Mouse (Mus musculus) stomach, embryonic 14.5 days (tissue): Measurements from ENCODE around the gene Krt25. TPM values are rescaled to one million over a fixed set of nuclear protein-coding genes. Genes with fewer than 3 reads are reported as not detected.
A peak's percentile ranks its signal among the peaks of the same experiment; 100 is the strongest.

Source experiments
- ATAC-seq: fragments of 200-750 bp; cut with Nextera tagmentation; 2 replicates; pipeline ENCODE4 v1.8.0; 2017; ENCODE audit warnings: low read depth, moderate TSS enrichment; ENCODE audit not compliant: insufficient number of reproducible peaks, insufficient read depth, low FRiP score
- H3K27ac ChIP-seq: fragments of 300-500 bp; sonication (generic); 2 replicates; pipeline ENCODE4 v1.5.1; 2014; ENCODE audit warnings: mild to moderate bottlenecking, low read length, moderate library complexity, mixed read lengths
- H3K27me3 ChIP-seq: fragments of 300-500 bp; sonication (generic); 2 replicates; pipeline ENCODE4 v1.6.1; 2014; ENCODE audit warnings: low read length, control low read depth, mixed read lengths; ENCODE audit not compliant: control insufficient read depth, insufficient read depth
- H3K36me3 ChIP-seq: fragments of 300-500 bp; sonication (generic); 2 replicates; pipeline ENCODE4 v1.6.1; 2014; ENCODE audit warnings: mild to moderate bottlenecking, control low read depth, low read length, moderate library complexity, mixed read lengths; ENCODE audit not compliant: control insufficient read depth, insufficient read depth
- H3K4me1 ChIP-seq: fragments of 300-500 bp; sonication (generic); 2 replicates; pipeline ENCODE4 v1.6.1; 2014; ENCODE audit warnings: low read length, control low read depth, mixed read lengths; ENCODE audit not compliant: control insufficient read depth, insufficient read depth
- H3K4me2 ChIP-seq: fragments of 300-500 bp; sonication (generic); replicated peaks from 2 replicates; pipeline ENCODE4 v1.6.1; 2014; ENCODE audit warnings: low read depth, low read length, control low read depth
- H3K4me3 ChIP-seq: fragments of 300-500 bp; sonication (generic); 2 replicates; pipeline ENCODE4 v1.5.1; 2014; ENCODE audit warnings: low read depth, low read length, control low read depth
- H3K9ac ChIP-seq: fragments of 300-500 bp; sonication (generic); replicated peaks from 2 replicates; pipeline ENCODE4 v1.6.1; 2014; ENCODE audit warnings: low read depth, mild to moderate bottlenecking, control low read depth, low read length, moderate library complexity, mixed read lengths
- H3K9me3 ChIP-seq: fragments of 300-500 bp; sonication (generic); 2 replicates; pipeline ENCODE4 v1.6.1; 2016; ENCODE audit warnings: low read depth, low read length, control low read depth; ENCODE audit not compliant: control insufficient read depth
- WGBS: fragments of 180-500 bp; shearing (Covaris S2); extraction: QIAGEN DNeasy Blood & Tissue Kit; methylation state at CpG from one replicate; pipeline ENCODE4 v1.1.7; 2014; 5-methylcytosine and 5-hydroxymethylcytosine counted together
- polyA plus RNA-seq: library from polyadenylated mRNA; unstranded; fragments of >200 nt; fragmentation: Nextera tagmentation; extraction: Ambion mirVana; gene quantifications from 2 replicates; pipeline ENCODE4 v1.2.1, GENCODE M21; 2014

Gene Krt25
- polyA plus RNA-seq, 1 experiment from 2014 or later: not detected

DNA sequence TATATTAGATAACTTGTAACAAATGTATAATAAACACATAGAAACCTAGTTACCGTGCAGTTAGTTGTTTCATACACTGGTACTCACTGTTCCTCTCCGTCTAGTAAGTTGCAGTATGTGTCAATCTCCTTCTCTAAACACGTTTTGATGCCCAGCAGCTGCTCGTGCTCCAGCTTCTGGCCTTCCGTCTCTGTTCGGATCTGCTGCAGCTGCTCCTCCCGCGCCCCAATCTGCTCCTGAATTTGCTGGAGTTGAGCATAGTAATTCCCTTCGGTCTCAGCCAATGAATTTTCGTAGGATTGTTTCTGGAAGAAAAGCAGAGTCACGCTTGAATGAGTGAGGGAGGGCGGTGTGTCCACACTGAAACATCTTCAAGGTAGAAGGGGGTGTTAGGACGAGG, 10.7 kb upstream of the Krt25 start:
- no peaks in the 10 kb centered on the region for H3K27me3 ChIP-seq
- H3K9ac ChIP-seq: no peak overlapping the region
- H3K36me3 ChIP-seq: no peaks in the 10 kb centered on the region
- H3K9me3 ChIP-seq: no peaks in the 10 kb centered on the region
- H3K4me2 ChIP-seq: no peak overlapping the region
- WGBS: 48% methylated on average over 13 of the region's 13 CpGs
- ATAC-seq: no peak
- no peak overlapping the region for H3K4me3 ChIP-seq
- no peak overlapping the region for H3K27ac ChIP-seq
- H3K4me1 ChIP-seq: no peaks in the 10 kb centered on the region

- no peak for ATAC-seq
- Histone ChIP-seq H3K27ac (no peak overlapping the region), H3K4me1 (no peaks in the 10 kb centered on the region), H3K4me2 (no peak overlapping the region), H3K4me3 (no peak overlapping the region), H3K27me3 (no peaks in the 10 kb centered on the region), H3K9ac (no peak overlapping the region), H3K36me3 (no peaks in the 10 kb centered on the region), H3K9me3 (no peaks in the 10 kb centered on the region)
- WGBS: 23% methylated on average over 2 of the region's 2 CpGs
Observed at GRCm38 (mm10) chr11:99329655-99330054, 6.9 kb upstream of the Krt25 start.

DNA sequence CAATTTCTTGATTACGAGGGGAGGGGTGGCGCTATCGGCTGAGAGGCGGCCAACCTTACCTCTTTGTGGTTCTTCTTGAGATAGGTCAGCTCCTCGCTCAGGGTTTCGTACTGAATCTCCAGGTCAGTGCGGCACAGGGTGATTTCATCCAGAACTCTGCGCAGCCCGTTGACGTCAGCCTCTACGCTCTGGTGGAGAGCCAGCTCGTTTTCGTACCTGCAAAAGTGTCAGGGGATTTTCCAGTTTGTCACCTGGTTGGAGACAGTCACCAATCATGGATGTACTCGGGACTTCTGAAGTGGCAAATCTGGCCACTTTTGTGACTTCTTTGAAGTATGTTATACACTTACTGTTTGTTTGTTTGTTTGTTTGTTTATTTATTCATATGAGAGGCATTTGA, 1.7 kb downstream of the Krt25 start:
- H3K9ac ChIP-seq: no peak overlapping the region
- 90% methylated on average over 14 of the region's 14 CpGs for WGBS

DNA sequence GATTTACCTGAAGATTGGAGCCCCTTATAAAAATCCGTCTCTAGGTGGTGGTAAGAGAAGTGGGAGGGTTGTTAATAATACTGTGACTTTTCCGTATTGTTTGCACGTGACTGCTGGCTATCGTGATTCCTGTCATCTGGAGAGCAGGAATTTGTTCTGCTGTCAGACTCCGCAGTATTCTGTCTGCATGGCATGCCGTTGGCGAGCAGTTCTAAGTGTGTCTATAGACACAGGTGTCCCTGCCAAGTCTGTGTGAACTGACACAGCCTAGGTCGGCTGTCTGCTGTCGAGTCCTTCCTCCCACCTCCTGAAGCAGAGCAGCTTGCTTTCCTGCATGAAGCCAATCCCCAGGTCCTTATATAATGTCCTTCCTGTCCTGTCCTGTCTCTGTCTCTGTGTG, 3.6 kb downstream of the Krt25 start:
- Histone ChIP-seq H3K4me1 (no peaks in the 10 kb centered on the region; the same call in 1 of the 2 replicates), H3K4me2 (no peak overlapping the region), H3K36me3 (no peaks in the 10 kb centered on the region), H3K9ac (no peak overlapping the region), H3K27ac (no peak overlapping the region), H3K4me3 (no peak overlapping the region), H3K27me3 (no peaks in the 10 kb centered on the region), H3K9me3 (no peaks in the 10 kb centered on the region)
- no peak for ATAC-seq
- 37% methylated on average over 9 of the region's 9 CpGs for WGBS

More for the DNA sequence above, 1.7 kb downstream of the Krt25 start:
- Histone ChIP-seq H3K4me3 (no peak overlapping the region), H3K27ac (no peak overlapping the region), H3K9me3 (no peaks in the 10 kb centered on the region), H3K4me2 (no peak overlapping the region), H3K36me3 (no peaks in the 10 kb centered on the region), H3K27me3 (no peaks in the 10 kb centered on the region), H3K4me1 (no peaks in the 10 kb centered on the region; the same call in 1 of the 2 replicates)
- no peak for ATAC-seq

DNA sequence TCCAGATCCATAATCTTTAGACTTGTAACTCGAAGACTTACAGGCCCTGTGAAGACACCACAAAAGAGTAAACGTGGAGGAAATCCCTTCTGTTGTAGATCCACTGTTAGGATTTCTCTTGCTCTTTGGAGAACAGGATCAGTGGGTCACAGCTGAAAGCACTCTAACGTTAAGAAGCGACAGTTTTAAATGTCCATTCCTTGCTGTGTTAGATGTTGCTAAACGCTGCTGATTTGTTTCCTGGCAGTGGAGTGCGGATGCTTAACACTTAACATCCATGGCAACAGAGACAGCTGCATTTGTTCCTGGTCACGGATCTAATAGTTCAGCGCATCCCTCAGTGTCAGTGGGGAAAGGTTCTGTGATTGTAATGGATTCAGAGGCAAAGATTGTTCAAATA, 6.2 kb downstream of the Krt25 start:
- no peak overlapping the region for H3K4me3 ChIP-seq

GRCm38 (mm10) chr11:99314594-99314993, 8.2 kb downstream of the Krt25 start:
- Histone ChIP-seq H3K4me3 (no peak overlapping the region), H3K36me3 (no peaks in the 10 kb centered on the region), H3K4me1 (no peaks in the 10 kb centered on the region; the same call in 1 of the 2 replicates), H3K27ac (no peak overlapping the region), H3K27me3 (no peaks in the 10 kb centered on the region), H3K9me3 (no peaks in the 10 kb centered on the region), H3K9ac (no peak overlapping the region), H3K4me2 (no peak overlapping the region)
- WGBS: 62% methylated on average over 2 of the region's 2 CpGs
- no peak for ATAC-seq

More for the DNA sequence above, 6.2 kb downstream of the Krt25 start:
- no peak overlapping the region for H3K4me2 ChIP-seq
- ATAC-seq: no peak
- H3K27me3 ChIP-seq: no peaks in the 10 kb centered on the region
- 31% methylated on average over 8 of the region's 8 CpGs for WGBS
- H3K4me1 ChIP-seq: no peaks in the 10 kb centered on the region; the same call in 1 of the 2 replicates
- no peaks in the 10 kb centered on the region for H3K9me3 ChIP-seq
- no peak overlapping the region for H3K27ac ChIP-seq
- no peaks in the 10 kb centered on the region for H3K36me3 ChIP-seq
- H3K9ac ChIP-seq: no peak overlapping the region

- Histone ChIP-seq H3K4me3 (no peak overlapping the region), H3K9ac (no peak overlapping the region), H3K4me1 (no peaks in the 10 kb centered on the region), H3K27ac (no peak overlapping the region), H3K9me3 (no peaks in the 10 kb centered on the region), H3K36me3 (no peaks in the 10 kb centered on the region), H3K4me2 (no peak overlapping the region), H3K27me3 (no peaks in the 10 kb centered on the region)
- 68% methylated on average over 1 of the region's 1 CpGs for WGBS
- no peak; the same call in 1 of the 2 replicates for ATAC-seq
Observed at GRCm38 (mm10) chr11:99310882-99311281, 11.9 kb downstream of the Krt25 start.

DNA sequence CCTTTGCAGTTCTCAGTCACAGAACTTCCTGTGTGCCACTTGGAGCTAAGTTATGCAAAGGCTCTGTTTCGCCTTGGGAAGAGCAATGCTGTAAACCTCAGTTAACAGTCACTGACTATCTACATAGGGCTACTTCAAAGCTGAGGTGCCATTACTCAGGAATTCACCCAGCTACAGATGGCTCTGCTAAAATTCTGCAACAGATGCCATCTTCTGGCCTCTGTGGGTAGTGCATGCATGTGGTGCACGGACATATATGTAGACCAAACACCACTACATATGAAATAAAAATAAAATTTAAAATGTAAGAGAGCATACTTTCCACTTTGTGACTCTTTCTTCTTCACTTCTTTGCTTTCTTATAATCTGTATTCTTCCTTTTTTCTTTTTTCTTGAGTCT, 15.2 kb downstream of the Krt25 start:
- Histone ChIP-seq H3K4me2 (no peak overlapping the region), H3K4me1 (no peaks in the 10 kb centered on the region), H3K27ac (no peak overlapping the region), H3K4me3 (no peak overlapping the region), H3K27me3 (no peaks in the 10 kb centered on the region), H3K9ac (no peak overlapping the region), H3K36me3 (no peaks in the 10 kb centered on the region), H3K9me3 (no peaks in the 10 kb centered on the region)
- 0 out of 2 replicates have a peak, but pooled peaks have one; percentile 49 for ATAC-seq
- 37% methylated on average over 2 of the region's 2 CpGs for WGBS

DNA sequence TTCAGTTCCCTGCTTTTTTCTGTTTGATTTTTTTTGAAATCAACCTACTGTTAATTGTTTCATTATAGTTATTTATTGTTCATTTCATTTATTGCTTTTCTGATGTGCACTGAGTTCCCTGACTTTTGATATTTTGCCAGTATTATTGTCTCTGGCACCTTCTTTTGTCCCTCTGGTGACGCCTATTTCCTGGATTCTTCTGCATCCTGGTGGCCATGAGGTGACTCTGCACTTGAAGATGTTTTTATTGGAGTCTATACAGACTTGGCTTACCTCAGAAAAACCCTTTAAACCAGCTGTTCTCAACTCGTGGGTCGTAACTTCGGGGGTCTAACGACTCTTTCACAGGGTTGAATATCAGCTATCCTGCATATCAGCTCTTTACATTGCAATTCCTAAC, 27.7 kb downstream of the Krt25 start:
- no peaks in the 10 kb centered on the region for H3K36me3 ChIP-seq
- H3K4me1 ChIP-seq: no peaks in the 10 kb centered on the region
- no peak overlapping the region for H3K27ac ChIP-seq
- H3K9ac ChIP-seq: no peak overlapping the region
- no peaks in the 10 kb centered on the region for H3K27me3 ChIP-seq
- no peak for ATAC-seq
- 45% methylated on average over 5 of the region's 5 CpGs for WGBS
- no peak overlapping the region for H3K4me3 ChIP-seq
- no peak overlapping the region for H3K4me2 ChIP-seq
- H3K9me3 ChIP-seq: no peaks in the 10 kb centered on the region
